ENCODE assay signal across 8 mouse cellular contexts in the genomic region with DNA sequence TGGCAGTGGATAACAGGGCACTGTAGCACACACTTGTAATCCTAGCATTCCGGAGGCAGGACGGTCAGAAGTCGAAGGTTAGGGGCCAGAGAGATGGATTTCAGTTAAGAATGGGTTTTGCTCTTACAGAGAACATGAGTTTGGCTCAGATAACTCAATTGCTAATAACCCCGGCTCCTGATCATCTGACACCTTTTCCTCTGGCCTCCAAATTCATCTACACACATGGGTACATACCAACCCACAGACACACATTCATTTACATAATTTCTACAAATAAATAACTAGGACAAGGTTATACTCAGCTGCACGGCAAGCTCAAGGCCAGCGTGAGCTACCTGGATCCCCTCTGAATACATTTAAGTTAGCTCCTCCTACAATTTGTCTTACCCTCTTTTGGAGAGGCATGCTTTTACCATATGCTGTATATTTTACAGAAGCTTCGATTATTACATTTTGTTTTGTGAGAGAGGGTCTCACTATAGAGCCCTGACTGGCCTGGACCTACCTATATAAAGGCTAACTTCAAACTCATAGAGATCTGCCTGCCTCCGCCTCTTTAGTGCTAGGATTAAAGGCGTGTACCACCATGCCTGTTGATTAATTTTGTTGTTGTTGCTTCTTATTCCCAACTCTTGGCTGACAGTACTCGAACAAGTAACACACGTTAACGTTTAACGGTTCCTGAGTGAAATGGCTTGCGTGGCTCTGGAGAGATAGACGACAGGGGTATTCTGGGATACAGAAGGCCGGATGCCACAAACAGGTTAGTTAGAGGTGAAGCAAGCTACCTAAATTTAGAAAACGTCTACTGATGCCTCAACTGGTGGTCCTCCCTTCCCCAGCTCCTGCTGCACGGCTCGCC. TPM values are rescaled to one million over a fixed set of nuclear protein-coding genes. Genes with fewer than 3 reads are reported as not detected.
DNase-seq lines count a peak whose midpoint lies in the region; ATAC-seq and TF ChIP-seq lines count a peak whose summit lies in the region.

No protein-coding gene starts in this region.

- no peaks in the 10 kb centered on the region; the same call in 1 of the 2 replicates for H3K4me1 ChIP-seq in lung, embryonic 14.5 days (ENCODE audit: insufficient read depth)
- no peaks in the 10 kb centered on the region for H3K4me1 ChIP-seq in embryonic facial prominence, embryonic 11.5 days (ENCODE audit: control insufficient read depth, insufficient read depth, low read length)
- H3K4me1 ChIP-seq in intestine, embryonic 14.5 days (replicated peaks; ENCODE audit: control insufficient read depth, insufficient read depth, low read length): peaks cover 9% of the 10 kb centered on the region

- peaks cover 5% of the 10 kb centered on the region; the same call in 1 of the 2 replicates for H3K36me3 ChIP-seq in lung, embryonic 14.5 days (ENCODE audit: insufficient read depth)
- H3K36me3 ChIP-seq in embryonic facial prominence, embryonic 11.5 days (replicated peaks; ENCODE audit: control insufficient read depth, insufficient read depth, low read depth, low read length): no peaks in the 10 kb centered on the region
- H3K36me3 ChIP-seq in intestine, embryonic 14.5 days (ENCODE audit: control insufficient read depth, insufficient read depth, low read length): peaks cover 16% of the 10 kb centered on the region; the same call in 1 of the 2 replicates

- DNase-seq in lung, embryonic 14.5 days: peak; percentile 4
- no peak for DNase-seq in lung, adult 18-20 months
- no peak for DNase-seq in embryonic facial prominence, embryonic 11.5 days (ENCODE audit: low spot score)
- DNase-seq in intestine, embryonic 14.5 days (ENCODE audit: low spot score): peak; percentile 51
- no peak for DNase-seq in thymus, postnatal 14 days
- no peak for DNase-seq in urinary bladder, adult 18-20 months (ENCODE audit: low spot score in 2 of 2)
- DNase-seq in ovary, postnatal 36 days (ENCODE audit: low spot score): no peak

- H3K9ac ChIP-seq in lung, embryonic 14.5 days: peak overlapping the region; percentile 79
- peak overlapping the region; percentile 86 for H3K9ac ChIP-seq in embryonic facial prominence, embryonic 11.5 days (replicated peaks; ENCODE audit: low read length)
- H3K9ac ChIP-seq in intestine, embryonic 14.5 days (ENCODE audit: low read length): peak overlapping the region; percentile 74

- no peak for TF ChIP-seq CTCF in lung, embryonic 14.5 days (IDR thresholded peaks at IDR 0.05; ENCODE audit: low read depth)

- H3K4me2 ChIP-seq in lung, embryonic 14.5 days: peak overlapping the region; percentile 81
- peak overlapping the region; percentile 49 for H3K4me2 ChIP-seq in embryonic facial prominence, embryonic 11.5 days (ENCODE audit: low read depth, low read length)
- H3K4me2 ChIP-seq in intestine, embryonic 14.5 days (ENCODE audit: low read length): peak overlapping the region; percentile 62

- ATAC-seq in lung, embryonic 14.5 days (ENCODE audit: insufficient read depth): peak; percentile 37; the same call in 1 of the 2 replicates
- no peak; the same call in 1 of the 2 replicates for ATAC-seq in embryonic facial prominence, embryonic 11.5 days (replicated peaks; ENCODE audit: insufficient number of reproducible peaks, low FRiP score, low TSS enrichment, low read depth)
- ATAC-seq in intestine, embryonic 14.5 days (replicated peaks; ENCODE audit: low FRiP score, low TSS enrichment, low read depth): no peak
- peak; percentile 8; the same call in 1 of the 2 replicates for ATAC-seq in monocyte, adult 5-6 weeks (replicated peaks; ENCODE audit: insufficient number of reproducible peaks, low FRiP score, low TSS enrichment, poor library complexity, severe bottlenecking)

- H3K27ac ChIP-seq in lung, embryonic 14.5 days (ENCODE audit: low read depth): peak overlapping the region; percentile 84
- H3K27ac ChIP-seq in embryonic facial prominence, embryonic 11.5 days (replicated peaks; ENCODE audit: low read depth, low read length): peak overlapping the region; percentile 53; the same call in 1 of the 2 replicates
- no peak overlapping the region for H3K27ac ChIP-seq in intestine, embryonic 14.5 days (ENCODE audit: low read depth)

- H3K4me3 ChIP-seq in lung, embryonic 14.5 days (ENCODE audit: low read depth, low read length): peak overlapping the region; percentile 73
- H3K4me3 ChIP-seq in embryonic facial prominence, embryonic 11.5 days (ENCODE audit: low read depth, low read length): peak overlapping the region; percentile 66
- H3K4me3 ChIP-seq in intestine, embryonic 14.5 days (ENCODE audit: low read depth, low read length): peak overlapping the region; percentile 74

- H3K9me3 ChIP-seq in lung, embryonic 14.5 days (ENCODE audit: low read depth, low read length): no peaks in the 10 kb centered on the region; the same call in 1 of the 2 replicates
- no peaks in the 10 kb centered on the region for H3K9me3 ChIP-seq in embryonic facial prominence, embryonic 11.5 days (replicated peaks; ENCODE audit: control insufficient read depth, low read length)
- 0 out of 2 replicates have a peak, but pooled peaks cover 4% of the 10 kb centered on the region for H3K9me3 ChIP-seq in intestine, embryonic 14.5 days (ENCODE audit: control insufficient read depth, low read length)

- 14% methylated on average over 19 of the region's 19 CpGs for WGBS in lung, embryonic 14.5 days
- WGBS in embryonic facial prominence, embryonic 11.5 days: 18% methylated on average over 19 of the region's 19 CpGs
- 20% methylated on average over 19 of the region's 19 CpGs for WGBS in intestine, embryonic 14.5 days

- no peaks in the 10 kb centered on the region for H3K27me3 ChIP-seq in lung, embryonic 14.5 days (ENCODE audit: insufficient read depth, low read length)
- no peaks in the 10 kb centered on the region for H3K27me3 ChIP-seq in embryonic facial prominence, embryonic 11.5 days (ENCODE audit: control insufficient read depth, insufficient read depth, low read length)
- no peaks in the 10 kb centered on the region for H3K27me3 ChIP-seq in intestine, embryonic 14.5 days (replicated peaks; ENCODE audit: control insufficient read depth, insufficient read depth, low read length)

RNA-seq across cellular contexts. Expression of gene Xrcc2, which starts 0.7 kb away (rescaled TPM):
- polyA plus RNA-seq in lung, embryonic 14.5 days (2014; fragmentation: Nextera tagmentation; extraction: Ambion mirVana): 8.5 and 10.2 TPM in 2 replicates
- polyA plus RNA-seq in embryonic facial prominence, embryonic 11.5 days (2014; fragmentation: Nextera tagmentation; extraction: Ambion mirVana): 11.1 and 11.5 TPM in 2 replicates
- polyA plus RNA-seq in intestine, embryonic 14.5 days (2014; fragmentation: Nextera tagmentation; extraction: Ambion mirVana): 6.7 and 9.4 TPM in 2 replicates
- total RNA-seq in monocyte, adult 5-6 weeks (2017): 9.1 to 17.6 TPM (median 11.4 TPM) in 3 replicates

RNA-seq across cellular contexts. Expression of gene Actr3b, which starts 54.9 kb away (rescaled TPM):
- 2.3 and 2.9 TPM in 2 replicates for polyA plus RNA-seq in lung, embryonic 14.5 days (2014; fragmentation: Nextera tagmentation; extraction: Ambion mirVana)
- polyA plus RNA-seq in embryonic facial prominence, embryonic 11.5 days (2014; fragmentation: Nextera tagmentation; extraction: Ambion mirVana): 5.8 and 7.4 TPM in 2 replicates
- 3.5 and 3.6 TPM in 2 replicates for polyA plus RNA-seq in intestine, embryonic 14.5 days (2014; fragmentation: Nextera tagmentation; extraction: Ambion mirVana)
- not detected in 3 replicates for total RNA-seq in monocyte, adult 5-6 weeks (2017)

Comparison
In these comparisons a context has a peak if more than half of its experiments do, and no peak if none do; other contexts are left out.
1. DNase-seq: peak in lung, embryonic 14.5 days (single experiment) and intestine, embryonic 14.5 days (single experiment); none in lung, adult 18-20 months (0 of 2), embryonic facial prominence, embryonic 11.5 days (single experiment), thymus, postnatal 14 days (single experiment), urinary bladder, adult 18-20 months (0 of 2) and ovary, postnatal 36 days (single experiment).
2. ATAC-seq: peak in lung, embryonic 14.5 days (single experiment) and monocyte, adult 5-6 weeks (single experiment); none in embryonic facial prominence, embryonic 11.5 days (single experiment) and intestine, embryonic 14.5 days (single experiment).
3. Peak in every context shown above with its lines, with median percentiles within 50 percentile points of each other: H3K4me2 ChIP-seq, H3K4me3 ChIP-seq and H3K9ac ChIP-seq.